Mouse (Mus musculus): Measurements from ENCODE around the gene Tra2a. TPM values are rescaled to one million over a fixed set of nuclear protein-coding genes. Genes with fewer than 3 reads are reported as not detected.
A peak's percentile ranks its signal among the peaks of the same experiment; 100 is the strongest.

The Tra2a gene
- polyA plus RNA-seq, 1 experiment from 2014 or later, result 26.3 TPM

DNA sequence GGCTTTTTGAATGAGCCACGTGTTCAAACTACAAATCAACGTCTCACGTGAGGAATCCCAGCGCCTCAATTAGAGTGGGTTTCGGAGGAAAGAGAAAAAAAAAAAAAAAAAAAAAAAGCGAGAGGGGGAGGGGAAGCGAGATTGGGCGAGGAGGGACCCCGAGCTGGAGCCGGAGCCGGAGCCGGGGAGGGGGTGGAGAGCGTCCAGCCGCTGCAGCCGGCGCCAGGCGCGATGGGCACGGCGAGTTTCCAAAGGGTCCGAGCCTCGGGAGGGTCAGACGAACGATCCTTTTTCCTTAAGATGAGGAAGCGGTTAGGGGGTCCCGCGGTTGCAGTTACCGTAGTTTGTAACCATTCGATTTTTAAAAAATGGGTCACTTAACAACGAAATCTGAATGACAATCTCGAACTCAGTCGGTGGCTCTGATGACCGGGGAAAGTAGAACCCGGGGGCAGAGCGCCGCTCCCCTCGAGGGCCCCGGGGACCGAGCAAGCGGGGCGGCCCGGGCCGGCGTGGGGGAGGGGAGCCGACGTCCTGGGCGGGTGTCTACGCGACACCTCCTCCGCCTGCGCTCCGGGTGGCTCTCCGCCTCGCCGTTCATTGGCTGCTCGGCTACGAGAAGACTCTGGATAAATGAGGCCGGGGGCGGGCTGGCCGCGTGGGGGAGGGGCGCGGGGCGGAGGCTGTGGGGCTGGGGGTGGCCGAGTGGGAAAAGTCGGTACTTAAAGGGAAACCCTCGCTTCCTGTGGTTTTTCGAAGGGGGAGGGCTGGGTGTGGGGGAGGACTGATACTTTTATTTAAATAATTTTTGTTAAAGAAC, 48.7 kb downstream of the Tra2a start, which contains the start of gene Igf2bp3:
Igf2bp3 (minus strand) TSS at position 30 of the 820 bp plus-strand sequence.
- H3K4me2 ChIP-seq (ENCODE audit: low read depth, low read length), result peak within 1 kb of the TSS; percentile 88
- H3K9ac ChIP-seq (replicated peaks), result peak within 1 kb of the TSS; percentile 92
- no peaks in the 10 kb centered on the region for H3K36me3 ChIP-seq (replicated peaks; ENCODE audit: insufficient read depth, low read length)
- H3K4me1 ChIP-seq (ENCODE audit: insufficient read depth), result peaks cover 34% of the 10 kb centered on the region
- peak within 1 kb of the TSS; percentile 78 for H3K4me3 ChIP-seq (ENCODE audit: low read depth, low read length)
- H3K9me3 ChIP-seq (ENCODE audit: low read length), result no peaks in the 10 kb centered on the region
- ATAC-seq (peak; percentile 68), DNase-seq (peak; percentile 95)
- H3K27ac ChIP-seq (ENCODE audit: low read depth), result peak within 1 kb of the TSS; percentile 98
- no peaks in the 10 kb centered on the region for H3K27me3 ChIP-seq (ENCODE audit: insufficient read depth, low read length)
- TF ChIP-seq EP300 (IDR thresholded peaks at IDR 0.05; ENCODE audit: low read depth) (no peak), CTCF (IDR thresholded peaks at IDR 0.05; ENCODE audit: low read depth) (no peak)
- WGBS (ENCODE audit: insufficient replicate concordance), result 2% methylated on average over 66 of the region's 68 CpGs

- Histone ChIP-seq H3K27ac (ENCODE audit: low read depth) (peak overlapping the region; percentile 98), H3K27me3 (ENCODE audit: insufficient read depth, low read length) (no peaks in the 10 kb centered on the region), H3K4me1 (ENCODE audit: insufficient read depth) (peaks cover 33% of the 10 kb centered on the region), H3K4me3 (ENCODE audit: low read depth, low read length) (peak overlapping the region; percentile 78), H3K9ac (replicated peaks) (peak overlapping the region; percentile 92), H3K36me3 (replicated peaks; ENCODE audit: insufficient read depth, low read length) (no peaks in the 10 kb centered on the region), H3K4me2 (ENCODE audit: low read depth, low read length) (peak overlapping the region; percentile 88), H3K9me3 (ENCODE audit: low read length) (no peaks in the 10 kb centered on the region)
- TF ChIP-seq EP300 (IDR thresholded peaks at IDR 0.05; ENCODE audit: low read depth), result no peak
- no peak for TF ChIP-seq CTCF (IDR thresholded peaks at IDR 0.05; ENCODE audit: low read depth)
- peak; percentile 80 for DNase-seq
- no peak for ATAC-seq
- WGBS (ENCODE audit: insufficient replicate concordance), result under 1% methylated on average over 65 of the region's 76 CpGs
These were observed 49.5 kb downstream of the Tra2a start for GRCm38 (mm10) chr6:49214086-49214927.

DNA sequence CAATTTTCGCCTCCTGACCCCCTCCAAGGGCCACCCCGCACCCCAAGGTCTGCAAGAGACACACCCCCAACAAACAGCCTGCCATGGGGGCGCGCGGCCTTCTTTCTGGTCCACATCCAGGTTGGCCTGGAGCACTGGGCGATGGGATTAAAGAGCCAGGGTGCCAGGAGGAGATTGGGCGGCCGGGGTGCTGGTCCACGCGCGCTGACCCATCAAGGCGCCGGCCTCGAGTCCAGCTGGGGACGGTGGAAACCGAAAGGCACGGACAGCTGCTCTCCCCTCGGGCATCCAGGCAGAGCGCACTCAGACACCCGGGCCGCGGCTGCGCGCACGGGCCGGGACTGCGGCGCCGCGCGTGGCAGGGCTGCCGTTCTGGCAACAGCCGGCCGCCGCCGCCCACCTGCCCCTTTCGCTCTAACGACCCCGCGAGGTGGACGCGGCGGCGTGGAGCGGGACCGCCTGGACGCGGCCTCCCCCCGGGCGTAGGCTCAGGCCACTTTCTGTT, 50.2 kb downstream of the Tra2a start:
- Histone ChIP-seq H3K4me2 (ENCODE audit: low read depth, low read length) (peak overlapping the region; percentile 88), H3K27ac (ENCODE audit: low read depth) (peak overlapping the region; percentile 98), H3K9me3 (ENCODE audit: low read length) (no peaks in the 10 kb centered on the region), H3K4me3 (ENCODE audit: low read depth, low read length) (peak overlapping the region; percentile 78), H3K27me3 (ENCODE audit: insufficient read depth, low read length) (no peaks in the 10 kb centered on the region), H3K9ac (replicated peaks) (peak overlapping the region; percentile 92), H3K4me1 (ENCODE audit: insufficient read depth) (peaks cover 38% of the 10 kb centered on the region), H3K36me3 (replicated peaks; ENCODE audit: insufficient read depth, low read length) (no peaks in the 10 kb centered on the region; the same call in 1 of the 2 replicates)
- ATAC-seq, result no peak
- no peak for TF ChIP-seq EP300 (IDR thresholded peaks at IDR 0.05; ENCODE audit: low read depth)
- TF ChIP-seq CTCF (IDR thresholded peaks at IDR 0.05; ENCODE audit: low read depth), result no peak
- 0% methylated on average over 43 of the region's 50 CpGs for WGBS (ENCODE audit: insufficient replicate concordance)
- DNase-seq, result peak; percentile 60

DNA sequence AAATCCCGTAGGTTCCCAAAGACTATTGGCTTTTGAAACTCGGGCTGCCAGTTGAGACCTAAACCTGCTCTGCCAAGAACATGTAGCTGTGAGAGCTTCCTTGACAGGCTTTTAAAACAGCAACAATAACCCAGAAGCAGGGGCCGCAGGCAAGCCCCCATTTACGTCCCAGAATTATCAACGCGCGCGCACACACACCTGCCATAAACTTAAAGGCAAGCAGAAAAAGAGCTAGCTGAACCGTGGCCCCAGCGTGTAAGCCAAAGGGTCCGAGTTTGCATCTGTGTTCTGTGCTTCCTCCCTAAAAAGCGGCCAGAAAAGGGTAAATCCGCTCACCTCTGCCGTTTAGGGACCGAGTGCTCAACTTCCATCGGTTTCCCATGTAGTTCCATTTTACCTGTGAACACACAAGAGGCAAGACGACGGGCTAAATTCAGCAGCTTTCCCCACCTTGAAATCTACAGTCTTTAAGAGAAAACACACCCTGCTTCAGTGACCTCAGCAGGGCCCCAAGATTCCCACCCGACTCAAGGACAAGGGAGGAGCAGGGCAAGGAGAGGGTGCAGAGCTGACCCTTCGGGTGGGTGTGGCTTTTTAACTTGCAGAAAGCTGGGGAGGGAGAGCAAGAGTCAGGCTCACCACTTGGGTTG, 50.8 kb downstream of the Tra2a start:
- Histone ChIP-seq H3K36me3 (replicated peaks; ENCODE audit: insufficient read depth, low read length) (no peaks in the 10 kb centered on the region; the same call in 1 of the 2 replicates), H3K4me3 (ENCODE audit: low read depth, low read length) (peak overlapping the region; percentile 78), H3K9me3 (ENCODE audit: low read length) (no peaks in the 10 kb centered on the region), H3K4me2 (ENCODE audit: low read depth, low read length) (peak overlapping the region; percentile 88), H3K4me1 (ENCODE audit: insufficient read depth) (peaks cover 43% of the 10 kb centered on the region), H3K27ac (ENCODE audit: low read depth) (peak overlapping the region; percentile 98), H3K27me3 (ENCODE audit: insufficient read depth, low read length) (no peaks in the 10 kb centered on the region), H3K9ac (replicated peaks) (peak overlapping the region; percentile 92)
- 9% methylated on average over 20 of the region's 20 CpGs for WGBS (ENCODE audit: insufficient replicate concordance)
- no peak for DNase-seq
- ATAC-seq, result no peak
- TF ChIP-seq CTCF (IDR thresholded peaks at IDR 0.05; ENCODE audit: low read depth), result no peak
- TF ChIP-seq EP300 (IDR thresholded peaks at IDR 0.05; ENCODE audit: low read depth), result no peak

- WGBS (ENCODE audit: insufficient replicate concordance), result 29% methylated on average over 3 of the region's 4 CpGs
- no peak for ATAC-seq
- no peak overlapping the region for H3K9ac ChIP-seq (replicated peaks)
- H3K36me3 ChIP-seq (replicated peaks; ENCODE audit: insufficient read depth, low read length), result no peaks in the 10 kb centered on the region; the same call in 1 of the 2 replicates
- no peak for DNase-seq
- H3K27ac ChIP-seq (ENCODE audit: low read depth), result peak overlapping the region; percentile 58
- TF ChIP-seq CTCF (IDR thresholded peaks at IDR 0.05; ENCODE audit: low read depth) (no peak), EP300 (IDR thresholded peaks at IDR 0.05; ENCODE audit: low read depth) (no peak)
- H3K4me3 ChIP-seq (ENCODE audit: low read depth, low read length), result no peak overlapping the region
- H3K9me3 ChIP-seq (ENCODE audit: low read length), result no peaks in the 10 kb centered on the region
- peaks cover 45% of the 10 kb centered on the region for H3K4me1 ChIP-seq (ENCODE audit: insufficient read depth)
- H3K4me2 ChIP-seq (ENCODE audit: low read depth, low read length), result peak overlapping the region; percentile 88
- H3K27me3 ChIP-seq (ENCODE audit: insufficient read depth, low read length), result no peaks in the 10 kb centered on the region
These were observed 51.7 kb downstream of the Tra2a start for GRCm38 (mm10) chr6:49212141-49212540.

All from liver, postnatal 0 days (tissue).